Mouse (Mus musculus) ZHBTc4 (cell line): ENCODE data around the gene Atp5l.
"Not testable (repeated sequence)": the region's sequence is repeated elsewhere in the genome, so short reads cannot be mapped to it uniquely, and the experiment has no call there.

Source experiments
- DNase-seq: peaks from one replicate; pipeline ENCODE4 v3.0.0-alpha.2; 2011; ENCODE audit warnings: low read depth, low spot score

Atp5l gene

GRCm38 (mm10) chr9:44920374-44921122 is at the start of gene Atp5l:
Gene Atp5l (minus strand): TSS chr9:44920742.
- peak; percentile 96 for DNase-seq

- no peak for DNase-seq
These were observed 48.9 kb upstream of the Atp5l start for GRCm38 (mm10) chr9:44969450-44969849.

- DNase-seq = not testable (repeated sequence)
These were observed 47.2 kb upstream of the Atp5l start for GRCm38 (mm10) chr9:44967763-44968162.

GRCm38 (mm10) chr9:44966815-44967242 is 46.3 kb upstream of the Atp5l start:
- DNase-seq = peak; percentile 91

- no peak for DNase-seq
These were observed 45.4 kb upstream of the Atp5l start for GRCm38 (mm10) chr9:44965833-44966466.

- peak; percentile 100 for DNase-seq
These were observed 44.7 kb upstream of the Atp5l start, which contains the start of gene Ube4a for GRCm38 (mm10) chr9:44965126-44965832. Gene Ube4a (minus strand): TSS chr9:44965600.

GRCm38 (mm10) chr9:44954432-44954831 is 33.9 kb upstream of the Atp5l start:
- no peak for DNase-seq

- no peak for DNase-seq
These were observed 27.3 kb upstream of the Atp5l start for GRCm38 (mm10) chr9:44947836-44948235.

GRCm38 (mm10) chr9:44946185-44946695 is 25.7 kb upstream of the Atp5l start:
- DNase-seq = no peak

GRCm38 (mm10) chr9:44942421-44942820 is 21.9 kb upstream of the Atp5l start:
- no peak for DNase-seq

GRCm38 (mm10) chr9:44941756-44942155 is 21.2 kb upstream of the Atp5l start:
- DNase-seq = no peak

GRCm38 (mm10) chr9:44921543-44921942 is 1.0 kb upstream of the Atp5l start:
- no peak for DNase-seq

GRCm38 (mm10) chr9:44921123-44921468 is 554 bp upstream of the Atp5l start:
- peak; percentile 85 for DNase-seq

- no peak for DNase-seq
These were observed 936 bp downstream of the Atp5l start for GRCm38 (mm10) chr9:44919606-44920005.

GRCm38 (mm10) chr9:44916196-44916595 is 4.3 kb downstream of the Atp5l start:
- DNase-seq = peak; percentile 75

- DNase-seq = no peak
These were observed 5.8 kb downstream of the Atp5l start for GRCm38 (mm10) chr9:44914706-44915105.

- DNase-seq = no peak
These were observed 9.2 kb downstream of the Atp5l start for GRCm38 (mm10) chr9:44911365-44911764.

- DNase-seq = no peak
These were observed 14.9 kb downstream of the Atp5l start for GRCm38 (mm10) chr9:44905620-44906019.

- no peak for DNase-seq
These were observed 15.6 kb downstream of the Atp5l start for GRCm38 (mm10) chr9:44904964-44905363.

- no peak for DNase-seq
These were observed 16.7 kb downstream of the Atp5l start for GRCm38 (mm10) chr9:44903856-44904255.

GRCm38 (mm10) chr9:44900402-44900801 is 20.1 kb downstream of the Atp5l start:
- no peak for DNase-seq

- DNase-seq = no peak
These were observed 20.8 kb downstream of the Atp5l start for GRCm38 (mm10) chr9:44899716-44900115.
